Mouse (Mus musculus): ENCODE measurements around the gene Hsd3b7. TPM values are rescaled to one million over a fixed set of nuclear protein-coding genes. Genes with fewer than 3 reads are reported as not detected.
A peak's percentile ranks its signal among the peaks of the same experiment; 100 is the strongest.
"Not testable (repeated sequence)": the region's sequence is repeated elsewhere in the genome, so short reads cannot be mapped to it uniquely, and the experiment has no call there.

The Hsd3b7 gene
- polyA plus RNA-seq, 1 experiment from 2014 or later: 8.3 TPM

- peak within 1 kb of the TSS; percentile 84 for H3K27ac ChIP-seq (replicated peaks)
- WGBS: 3% methylated on average over 31 of the region's 38 CpGs
- H3K9me3 ChIP-seq: no peaks in the 10 kb centered on the region
- peak; percentile 90 for ATAC-seq (ENCODE audit: low FRiP score, low read depth)
- H3K4me1 ChIP-seq: peaks cover 22% of the 10 kb centered on the region
- peak within 1 kb of the TSS; percentile 93 for H3K9ac ChIP-seq (replicated peaks)
- peak within 1 kb of the TSS; percentile 69 for H3K4me2 ChIP-seq (replicated peaks)
- peak within 1 kb of the TSS; percentile 80 for H3K4me3 ChIP-seq
- no peaks in the 10 kb centered on the region for H3K36me3 ChIP-seq
- no peaks in the 10 kb centered on the region for H3K27me3 ChIP-seq
Observed at GRCm38 (mm10) chr7:127824176-127824871, 23.9 kb downstream of the Hsd3b7 start, which contains the start of the genes Stx4a and Stx1b. Stx4a (plus strand) TSS chr7:127824294. Stx1b (minus strand) TSS chr7:127824549.

DNA sequence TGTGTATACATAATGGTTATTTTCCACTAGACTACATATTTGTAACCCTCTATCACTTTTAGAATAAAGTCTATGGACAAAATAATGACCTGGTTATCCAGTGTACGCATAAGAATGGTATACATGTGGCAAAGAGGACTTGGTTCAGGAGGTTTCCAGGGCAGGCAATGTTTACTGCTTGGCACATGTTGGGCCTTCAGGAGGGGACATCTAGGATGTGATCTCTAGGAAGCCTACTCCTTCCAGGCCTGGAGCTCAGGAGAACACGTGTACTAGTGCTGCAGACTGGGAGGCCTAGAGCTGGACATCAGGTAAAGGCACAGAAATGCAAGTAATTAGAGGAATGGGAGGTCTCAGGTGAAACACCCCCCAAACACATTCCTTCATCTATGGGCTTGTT is 35.1 kb downstream of the Hsd3b7 start:
- no peaks in the 10 kb centered on the region for H3K9me3 ChIP-seq
- H3K9ac ChIP-seq (replicated peaks): no peak overlapping the region
- H3K4me3 ChIP-seq: no peak overlapping the region
- H3K27me3 ChIP-seq: no peaks in the 10 kb centered on the region; the same call in none of the 2 replicates
- no peak overlapping the region for H3K27ac ChIP-seq (replicated peaks)
- WGBS: 81% methylated on average over 2 of the region's 2 CpGs
- no peak overlapping the region for H3K4me2 ChIP-seq (replicated peaks)
- no peaks in the 10 kb centered on the region for H3K36me3 ChIP-seq
- no peak for ATAC-seq (ENCODE audit: low FRiP score, low read depth)
- H3K4me1 ChIP-seq: no peaks in the 10 kb centered on the region

GRCm38 (mm10) chr7:127837473-127837872 is 37.1 kb downstream of the Hsd3b7 start:
- no peak overlapping the region for H3K27ac ChIP-seq (replicated peaks)
- no peak overlapping the region for H3K4me3 ChIP-seq
- H3K9ac ChIP-seq (replicated peaks): no peak overlapping the region
- 83% methylated on average over 5 of the region's 5 CpGs for WGBS
- H3K27me3 ChIP-seq: no peaks in the 10 kb centered on the region; the same call in none of the 2 replicates
- no peak overlapping the region for H3K4me2 ChIP-seq (replicated peaks)
- no peaks in the 10 kb centered on the region for H3K9me3 ChIP-seq
- H3K36me3 ChIP-seq: no peaks in the 10 kb centered on the region
- peaks cover 7% of the 10 kb centered on the region; the same call in 1 of the 2 replicates for H3K4me1 ChIP-seq
- ATAC-seq (ENCODE audit: low FRiP score, low read depth): no peak

- not testable (repeated sequence) for H3K9me3 ChIP-seq; H3K27ac ChIP-seq (replicated peaks); H3K4me2 ChIP-seq (replicated peaks); H3K27me3 ChIP-seq; H3K4me1 ChIP-seq; H3K9ac ChIP-seq (replicated peaks); H3K36me3 ChIP-seq; ATAC-seq (ENCODE audit: low FRiP score, low read depth); H3K4me3 ChIP-seq
- WGBS: 83% methylated on average over 4 of the region's 4 CpGs
Observed at GRCm38 (mm10) chr7:127837878-127838277, 37.5 kb downstream of the Hsd3b7 start.

- not testable (repeated sequence) for H3K36me3 ChIP-seq; H3K4me1 ChIP-seq; H3K4me2 ChIP-seq (replicated peaks); ATAC-seq (ENCODE audit: low FRiP score, low read depth); H3K9me3 ChIP-seq; H3K9ac ChIP-seq (replicated peaks); H3K4me3 ChIP-seq; H3K27me3 ChIP-seq; H3K27ac ChIP-seq (replicated peaks)
- WGBS: 70% methylated on average over 2 of the region's 2 CpGs
Observed at GRCm38 (mm10) chr7:127840031-127840430, 39.6 kb downstream of the Hsd3b7 start.

DNA sequence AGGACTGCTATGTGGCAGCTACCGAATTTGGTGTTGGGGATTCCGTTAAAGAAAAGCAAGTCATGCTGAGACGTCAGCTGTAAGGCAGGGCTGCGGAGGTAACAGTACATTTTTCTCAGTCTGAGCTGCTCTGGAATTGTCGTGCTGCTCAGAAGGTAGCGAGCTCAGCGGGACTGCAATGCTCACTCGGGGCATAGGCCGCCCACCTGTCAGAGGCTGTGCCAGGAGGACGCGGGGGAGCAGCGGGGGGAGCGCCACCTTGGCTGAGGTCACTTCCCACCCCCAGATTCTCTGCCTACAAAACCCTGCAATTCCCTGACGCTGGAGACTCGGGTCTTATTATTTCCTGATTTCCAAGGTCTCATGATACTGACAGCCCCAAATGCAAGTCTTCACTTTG is 40.5 kb downstream of the Hsd3b7 start:
- H3K4me3 ChIP-seq: peak overlapping the region; percentile 68
- peak overlapping the region; percentile 83 for H3K27ac ChIP-seq (replicated peaks)
- peaks cover 7% of the 10 kb centered on the region; the same call in 1 of the 2 replicates for H3K4me1 ChIP-seq
- ATAC-seq (ENCODE audit: low FRiP score, low read depth): peak; percentile 10; the same call in 1 of the 2 replicates
- H3K36me3 ChIP-seq: no peaks in the 10 kb centered on the region
- WGBS: 4% methylated on average over 15 of the region's 15 CpGs
- no peaks in the 10 kb centered on the region; the same call in none of the 2 replicates for H3K27me3 ChIP-seq
- peak overlapping the region; percentile 100 for H3K4me2 ChIP-seq (replicated peaks)
- no peaks in the 10 kb centered on the region for H3K9me3 ChIP-seq
- peak overlapping the region; percentile 61 for H3K9ac ChIP-seq (replicated peaks)

DNA sequence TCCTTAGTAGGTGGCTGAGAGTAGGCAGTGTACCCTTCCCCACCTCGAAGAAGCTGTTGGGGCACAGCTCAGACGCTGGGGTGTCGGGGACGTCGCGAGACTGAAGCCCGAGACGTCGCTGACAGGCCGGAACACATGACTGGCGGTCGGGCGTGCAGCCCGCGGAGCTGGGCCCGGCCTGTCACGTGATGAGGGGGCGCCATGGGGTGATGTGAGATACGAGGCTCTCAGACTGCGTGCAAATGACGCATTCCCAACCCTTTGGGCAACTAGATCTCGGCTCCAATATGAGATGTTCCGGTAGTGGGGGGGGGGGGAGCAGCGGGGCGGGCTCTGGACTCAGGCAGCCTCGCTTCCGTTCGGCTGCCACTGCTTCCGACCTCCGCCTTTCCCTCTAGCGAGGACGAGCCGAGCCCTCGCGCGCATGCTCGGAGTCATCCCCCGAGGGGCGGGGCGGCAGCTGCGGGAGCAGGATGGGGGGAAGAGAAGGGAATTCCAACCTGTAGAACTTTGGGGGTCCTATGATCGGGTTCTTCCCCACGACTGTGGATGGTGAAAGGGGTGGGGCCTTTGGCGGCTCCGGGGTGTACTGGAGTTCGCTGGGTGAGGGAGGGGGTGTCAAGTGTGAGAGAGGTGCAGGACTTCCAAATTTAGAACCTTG is 41.1 kb downstream of the Hsd3b7 start:
- Histone ChIP-seq H3K27me3 (no peaks in the 10 kb centered on the region; the same call in none of the 2 replicates), H3K4me1 (peaks cover 7% of the 10 kb centered on the region; the same call in 1 of the 2 replicates), H3K36me3 (no peaks in the 10 kb centered on the region), H3K27ac (replicated peaks) (peak overlapping the region; percentile 83), H3K9me3 (no peaks in the 10 kb centered on the region), H3K4me2 (replicated peaks) (peak overlapping the region; percentile 100), H3K4me3 (peak overlapping the region; percentile 68), H3K9ac (replicated peaks) (peak overlapping the region; percentile 61)
- peak; percentile 92 for ATAC-seq (ENCODE audit: low FRiP score, low read depth)
- WGBS: under 1% methylated on average over 39 of the region's 46 CpGs

- Histone ChIP-seq H3K4me1 (peaks cover 7% of the 10 kb centered on the region; the same call in 1 of the 2 replicates), H3K4me3 (peak overlapping the region; percentile 68), H3K9ac (replicated peaks) (peak overlapping the region; percentile 61), H3K9me3 (no peaks in the 10 kb centered on the region), H3K4me2 (replicated peaks) (peak overlapping the region; percentile 100), H3K36me3 (no peaks in the 10 kb centered on the region), H3K27me3 (no peaks in the 10 kb centered on the region; the same call in none of the 2 replicates), H3K27ac (replicated peaks) (peak overlapping the region; percentile 83)
- peak; percentile 47 for ATAC-seq (ENCODE audit: low FRiP score, low read depth)
- under 1% methylated on average over 40 of the region's 40 CpGs for whole genome bisulfite sequencing
Observed at GRCm38 (mm10) chr7:127842001-127842718, 41.8 kb downstream of the Hsd3b7 start.

- Histone ChIP-seq H3K27ac (replicated peaks) (no peak overlapping the region), H3K27me3 (no peaks in the 10 kb centered on the region), H3K36me3 (no peaks in the 10 kb centered on the region; the same call in 1 of the 2 replicates), H3K9me3 (no peaks in the 10 kb centered on the region), H3K4me2 (replicated peaks) (no peak overlapping the region), H3K9ac (replicated peaks) (no peak overlapping the region), H3K4me1 (no peaks in the 10 kb centered on the region), H3K4me3 (no peak overlapping the region)
- no peak for ATAC-seq (ENCODE audit: low FRiP score, low read depth)
- WGBS: 81% methylated on average over 6 of the region's 6 CpGs
Observed at GRCm38 (mm10) chr7:127849973-127850875, 49.8 kb downstream of the Hsd3b7 start.

- Histone ChIP-seq H3K4me3 (no peak overlapping the region), H3K9me3 (no peaks in the 10 kb centered on the region), H3K4me1 (no peaks in the 10 kb centered on the region), H3K9ac (replicated peaks) (no peak overlapping the region), H3K36me3 (no peaks in the 10 kb centered on the region; the same call in 1 of the 2 replicates), H3K27me3 (no peaks in the 10 kb centered on the region), H3K27ac (replicated peaks) (no peak overlapping the region), H3K4me2 (replicated peaks) (no peak overlapping the region)
- WGBS: 78% methylated on average over 5 of the region's 5 CpGs
- no peak for ATAC-seq (ENCODE audit: low FRiP score, low read depth)
Observed at GRCm38 (mm10) chr7:127850906-127851305, 50.5 kb downstream of the Hsd3b7 start.
